Mouse (Mus musculus) MEL (cell line): ENCODE data around the gene Cir1. TPM values are rescaled to one million over a fixed set of nuclear protein-coding genes. Genes with fewer than 3 reads are reported as not detected.

Source experiments
- DNase-seq: peaks from one replicate; pipeline ENCODE4 v3.0.0; 2011; ENCODE audit warnings: low read depth, low spot score
- H3K27ac ChIP-seq: 2 replicates; pipeline ENCODE4 v1.5.1; 2012; ENCODE audit warnings: low read depth, mild to moderate bottlenecking, control low read depth, low read length, moderate library complexity; ENCODE audit not compliant: control insufficient read depth
- H3K27me3 ChIP-seq, 2 experiments: fragments of 150-350 bp in 1 of 2; sonication (generic) in 1 of 2; 2 replicates each; pipeline ENCODE4 v1.6.1; 2012; ENCODE audit warnings: low read length in 2 of 2, mild to moderate bottlenecking in 2 of 2, improper control_type of control experiment in 1 of 2, moderate library complexity in 1 of 2; ENCODE audit not compliant: insufficient read depth in 2 of 2, control insufficient read depth in 1 of 2
- H3K36me3 ChIP-seq, 2 experiments: 2 replicates each; pipeline ENCODE4 v1.6.1; 2012 to 2014; ENCODE audit warnings: low read length in 2 of 2, improper control_type of control experiment in 1 of 2, inconsistent platforms in 1 of 2, mild to moderate bottlenecking in 1 of 2; ENCODE audit not compliant: insufficient read depth in 2 of 2, control insufficient read depth in 1 of 2
- H3K4me1 ChIP-seq, 2 experiments: fragments of 150-350 bp in 1 of 2; sonication (generic) in 1 of 2; 2 replicates each; pipeline ENCODE4 v1.6.1; 2012; ENCODE audit warnings: low read length in 2 of 2, improper control_type of control experiment in 1 of 2, mild to moderate bottlenecking in 1 of 2; ENCODE audit not compliant: insufficient read depth in 2 of 2, control insufficient read depth in 1 of 2
- H3K4me3 ChIP-seq, 2 experiments: fragments of 150-350 bp in 1 of 2; sonication (generic) in 1 of 2; 2 replicates each; pipeline ENCODE4 v1.5.1; 2012; ENCODE audit warnings: low read depth in 2 of 2, low read length in 2 of 2, mild to moderate bottlenecking in 2 of 2, moderate library complexity in 2 of 2, control low read depth in 1 of 2, improper control_type of control experiment in 1 of 2; ENCODE audit not compliant: control insufficient read depth in 1 of 2, insufficient read depth in 1 of 2
- H3K79me2 ChIP-seq: 2 replicates; pipeline ENCODE4 v1.6.1; 2012; ENCODE audit warnings: mild to moderate bottlenecking, low read length, moderate library complexity; ENCODE audit not compliant: control insufficient read depth, poor library complexity, insufficient read depth
- H3K9ac ChIP-seq: 2 replicates; pipeline ENCODE4 v1.6.1; 2012; ENCODE audit warnings: low read depth, mild to moderate bottlenecking, control low read depth, low read length, moderate library complexity; ENCODE audit not compliant: control insufficient read depth, poor library complexity, severe bottlenecking
- H3K9me3 ChIP-seq: fragments of 150-350 bp; sonication (generic); replicated peaks from 2 replicates; pipeline ENCODE4 v1.6.1; 2012; ENCODE audit warnings: mild to moderate bottlenecking, low read length, improper control_type of control experiment, moderate library complexity; ENCODE audit not compliant: insufficient read depth
- BHLHE40 ChIP-seq: IDR thresholded peaks from 2 replicates; pipeline ENCODE4 v1.6.1; 2012; ENCODE audit warnings: low read depth, mild to moderate bottlenecking, inconsistent platforms, low read length, improper control_type of control experiment, borderline replicate concordance
- CHD1 ChIP-seq: IDR thresholded peaks from 2 replicates; pipeline ENCODE4 v1.6.1; 2012; ENCODE audit warnings: low read depth, mild to moderate bottlenecking, inconsistent platforms, low read length, improper control_type of control experiment
- CHD2 ChIP-seq: IDR thresholded peaks from 2 replicates; pipeline ENCODE4 v1.6.1; 2011; ENCODE audit warnings: low read length, improper control_type of control experiment
- E2F4 ChIP-seq: IDR thresholded peaks from 2 replicates; pipeline ENCODE4 v1.6.1; 2011; ENCODE audit warnings: low read depth, low read length, improper control_type of control experiment, borderline replicate concordance
- ETS1 ChIP-seq: IDR thresholded peaks from 2 replicates; pipeline ENCODE4 v1.6.1; 2012; ENCODE audit warnings: low read depth, mild to moderate bottlenecking, inconsistent platforms, low read length, improper control_type of control experiment, moderate library complexity
- GABPA ChIP-seq: IDR thresholded peaks from 2 replicates; pipeline ENCODE4 v1.6.1; 2012; ENCODE audit warnings: low read depth, mild to moderate bottlenecking, inconsistent platforms, low read length, improper control_type of control experiment, moderate library complexity
- GATA1 ChIP-seq: IDR thresholded peaks from 2 replicates; pipeline ENCODE4 v1.6.1; 2011; ENCODE audit warnings: low read depth, low read length, improper control_type of control experiment
- HCFC1 ChIP-seq: IDR thresholded peaks from 2 replicates; pipeline ENCODE4 v1.6.1; 2012; ENCODE audit warnings: low read depth, mild to moderate bottlenecking, inconsistent platforms, low read length, improper control_type of control experiment, moderate library complexity
- JUND ChIP-seq: IDR thresholded peaks from 2 replicates; pipeline ENCODE4 v1.6.1; 2011; ENCODE audit warnings: low read depth, mild to moderate bottlenecking, improper control_type of control experiment, low read length
- KAT2A ChIP-seq: conservative IDR thresholded peaks from 2 replicates; pipeline ENCODE4 v1.6.1; 2012; ENCODE audit warnings: low read depth, low read length, improper control_type of control experiment, inconsistent platforms
- MAFK ChIP-seq: IDR thresholded peaks from 2 replicates; pipeline ENCODE4 v1.6.1; 2011; ENCODE audit warnings: low read depth, mild to moderate bottlenecking, low read length, improper control_type of control experiment, borderline replicate concordance
- MAZ ChIP-seq: IDR thresholded peaks from 2 replicates; pipeline ENCODE4 v1.6.1; 2012; ENCODE audit warnings: low read depth, mild to moderate bottlenecking, inconsistent platforms, low read length, improper control_type of control experiment
- MEF2A ChIP-seq: IDR thresholded peaks from 2 replicates; pipeline ENCODE4 v1.6.1; 2014; ENCODE audit warnings: low read depth, mild to moderate bottlenecking, inconsistent platforms, low read length, improper control_type of control experiment; ENCODE audit not compliant: poor library complexity, insufficient replicate concordance, severe bottlenecking; ENCODE audit errors: extremely low read depth
- MXI1 ChIP-seq: IDR thresholded peaks from 2 replicates; pipeline ENCODE4 v1.6.1; 2011; ENCODE audit warnings: mild to moderate bottlenecking, low read depth, low read length, improper control_type of control experiment
- NELFE ChIP-seq: IDR thresholded peaks from 2 replicates; pipeline ENCODE4 v1.6.1; 2011; ENCODE audit warnings: low read depth, low read length, improper control_type of control experiment
- NRF1 ChIP-seq: IDR thresholded peaks from 2 replicates; pipeline ENCODE4 v1.6.1; 2014; ENCODE audit warnings: low read depth, mild to moderate bottlenecking, inconsistent platforms, low read length, improper control_type of control experiment, moderate library complexity; ENCODE audit not compliant: poor library complexity, insufficient read depth, severe bottlenecking
- POLR2A ChIP-seq, 2 experiments: IDR thresholded peaks; 2 replicates each; pipeline ENCODE4 v1.6.1; 2011 to 2012; ENCODE audit warnings: low read length in 2 of 2, mild to moderate bottlenecking in 2 of 2, control low read depth in 1 of 2, improper control_type of control experiment in 1 of 2, low read depth in 1 of 2, moderate library complexity in 1 of 2; ENCODE audit not compliant: control insufficient read depth in 1 of 2, insufficient read depth in 1 of 2, poor library complexity in 1 of 2
- POLR2AphosphoS2 ChIP-seq: IDR thresholded peaks from 2 replicates; pipeline ENCODE4 v1.6.1; 2011; ENCODE audit warnings: low read length, improper control_type of control experiment
- TAL1 ChIP-seq: IDR thresholded peaks from 2 replicates; pipeline ENCODE4 v1.6.1; 2012; ENCODE audit warnings: mild to moderate bottlenecking, inconsistent platforms, low read length, moderate library complexity, mixed read lengths
- TBP ChIP-seq: IDR thresholded peaks from 2 replicates; pipeline ENCODE4 v1.8.0; 2011; ENCODE audit warnings: low read depth, low read length, improper control_type of control experiment
- TCF12 ChIP-seq: IDR thresholded peaks from 2 replicates; pipeline ENCODE4 v1.6.1; 2014; ENCODE audit warnings: low read depth, mild to moderate bottlenecking, inconsistent platforms, low read length, improper control_type of control experiment, moderate library complexity
- UBTF ChIP-seq: IDR thresholded peaks from 2 replicates; pipeline ENCODE4 v1.6.1; 2012; ENCODE audit warnings: low read depth, mild to moderate bottlenecking, inconsistent platforms, low read length, improper control_type of control experiment, moderate library complexity, borderline replicate concordance; ENCODE audit not compliant: insufficient read depth
- USF1 ChIP-seq: IDR thresholded peaks from 2 replicates; pipeline ENCODE4 v1.6.1; 2014; ENCODE audit warnings: low read depth, mild to moderate bottlenecking, inconsistent platforms, low read length, improper control_type of control experiment, moderate library complexity
- USF2 ChIP-seq, 2 experiments: IDR thresholded peaks; 2 replicates each; pipeline ENCODE4 v1.6.1; 2011 to 2012; ENCODE audit warnings: improper control_type of control experiment in 2 of 2, low read length in 2 of 2, borderline replicate concordance in 1 of 2, inconsistent platforms in 1 of 2, low read depth in 1 of 2, mild to moderate bottlenecking in 1 of 2; ENCODE audit not compliant: insufficient read depth in 1 of 2
- ZKSCAN1 ChIP-seq: IDR thresholded peaks from 2 replicates; pipeline ENCODE4 v1.6.1; 2012; ENCODE audit warnings: low read depth, mild to moderate bottlenecking, inconsistent platforms, low read length, improper control_type of control experiment, moderate library complexity
- ZMIZ1 ChIP-seq: IDR thresholded peaks from 2 replicates; pipeline ENCODE4 v1.6.1; 2012; ENCODE audit warnings: low read depth, mild to moderate bottlenecking, inconsistent platforms, low read length, improper control_type of control experiment, moderate library complexity
- polyA plus RNA-seq, 2 experiments: library from polyadenylated mRNA; stranded (reverse) in 1 of 2; unstranded in 1 of 2; fragments of >175 nt in 1 of 2; fragments of >200 nt in 1 of 2; gene quantifications; 2 replicates each; pipeline versions ENCODE4 v1.2.1 to v1.2.4; 2012; ENCODE audit warnings: low replicate concordance in 2 of 2, low read depth in 1 of 2; ENCODE audit not compliant: insufficient read length in 2 of 2, insufficient read depth in 1 of 2, missing spikeins in 1 of 2
- total RNA-seq: library from RNA; depleted of rRNA; stranded (reverse); fragments of 300-350 nt; gene quantifications from 2 replicates; pipeline ENCODE4 v1.2.3, GENCODE M21; 2012

Gene Cir1
- total and polyA plus RNA-seq, 3 experiments: 3.4 to 7.7 TPM; not detected in 1

DNA sequence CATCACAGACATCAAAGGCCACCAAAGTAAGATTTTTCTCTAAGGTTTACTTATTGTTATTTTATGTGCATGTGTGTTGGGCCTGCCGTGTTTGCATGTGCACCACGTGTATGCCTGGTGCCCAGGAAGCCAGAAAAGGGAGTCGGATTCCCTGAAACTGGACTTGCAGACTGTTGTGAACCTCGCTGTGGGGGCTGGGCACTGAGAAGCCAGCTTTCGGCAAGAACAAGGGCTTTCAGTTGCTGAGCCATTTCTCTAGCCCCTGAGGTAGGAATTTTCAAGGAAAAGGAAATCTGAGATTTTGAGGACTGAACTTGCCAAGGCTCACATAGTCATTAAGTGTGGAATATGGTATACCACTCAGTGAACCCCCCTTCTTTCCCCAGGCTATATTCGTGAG is 34.6 kb upstream of the Cir1 start:
- Histone ChIP-seq H3K36me3 (no peaks in the 10 kb centered on the region), H3K27me3 (no peaks in the 10 kb centered on the region)
- DNase-seq: no peak
- TF ChIP-seq ZKSCAN1 (no peak), KAT2A (no peak), TAL1 (no peak), HCFC1 (no peak), MAZ (no peak), MEF2A (no peak), GATA1 (no peak), UBTF (no peak), TCF12 (no peak), CHD1 (no peak), ETS1 (no peak), CHD2 (no peak), GABPA (no peak), MXI1 (no peak), POLR2A (IDR thresholded peaks at IDR 0.05; ENCODE audit: control insufficient read depth in 1 of 2, insufficient read depth in 1 of 2, low read depth in 1 of 2, low read length in 2 of 2, poor library complexity in 1 of 2) (no peak), E2F4 (no peak), TBP (no peak)
- TF ChIP-seq, all 39 proteins: peak for 0
- Histone ChIP-seq H3K4me3 (no peak overlapping the region), H3K79me2 (no peaks in the 10 kb centered on the region), H3K27ac (no peak overlapping the region), H3K4me1 (no peaks in the 10 kb centered on the region), H3K9ac (no peak overlapping the region), H3K9me3 (no peaks in the 10 kb centered on the region)

DNA sequence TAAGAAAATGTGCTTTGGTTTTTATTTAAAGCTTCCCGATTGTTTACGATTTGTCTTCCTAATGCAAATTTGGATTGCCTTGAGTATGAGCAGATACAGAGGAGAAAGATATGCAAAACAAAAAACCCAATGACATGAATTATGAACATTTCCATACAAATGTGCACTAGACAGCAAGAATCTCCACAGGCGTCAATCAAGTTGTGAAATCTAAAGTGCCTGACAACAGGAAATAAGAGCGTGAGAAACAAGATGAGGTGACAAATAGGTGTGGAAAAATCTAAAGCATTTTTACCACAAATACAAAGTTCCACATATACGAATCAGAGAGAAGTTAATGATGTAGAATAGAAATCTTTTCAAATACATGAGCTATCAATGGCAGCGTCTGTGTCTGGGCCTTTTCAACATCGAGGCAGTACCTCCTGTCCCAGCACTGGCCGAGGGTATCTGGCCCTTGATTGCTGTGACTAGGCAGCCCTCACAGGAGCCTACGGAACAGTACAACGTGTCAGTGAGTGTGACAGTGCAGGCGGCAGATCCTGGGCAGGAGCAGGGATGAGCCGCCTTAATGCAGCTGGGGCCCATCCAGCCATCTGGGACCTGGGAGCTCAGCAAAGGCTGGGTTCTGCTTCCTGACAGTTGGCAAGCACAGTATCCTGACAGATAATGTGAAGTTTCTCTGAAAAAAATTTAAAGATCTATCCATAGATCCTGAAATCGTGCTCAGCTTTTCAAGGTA is 34.0 kb upstream of the Cir1 start:
- Histone ChIP-seq H3K27me3 (no peaks in the 10 kb centered on the region), H3K79me2 (no peaks in the 10 kb centered on the region), H3K4me1 (no peaks in the 10 kb centered on the region), H3K4me3 (no peak overlapping the region), H3K27ac (no peak overlapping the region), H3K36me3 (no peaks in the 10 kb centered on the region), H3K9ac (no peak overlapping the region), H3K9me3 (no peaks in the 10 kb centered on the region)
- TF ChIP-seq NRF1 (no peak), USF1 (no peak), E2F4 (no peak), MAZ (no peak), ZMIZ1 (no peak), JUND (no peak), NELFE (no peak), MXI1 (no peak), MAFK (no peak), ZKSCAN1 (no peak), MEF2A (no peak), CHD1 (no peak), TAL1 (no peak), TBP (no peak), USF2 (IDR thresholded peaks at IDR 0.05; ENCODE audit: borderline replicate concordance in 1 of 2, insufficient read depth in 1 of 2, low read depth in 1 of 2, low read length in 2 of 2) (no peak), POLR2AphosphoS2 (no peak), UBTF (no peak), GABPA (no peak), BHLHE40 (no peak)
- no peak for DNase-seq
